Mouse (Mus musculus) olfactory bulb, adult 2 months (tissue): ENCODE results near the gene Wfdc12. TPM values are rescaled to one million over a fixed set of nuclear protein-coding genes. Genes with fewer than 3 reads are reported as not detected.
"Not testable (repeated sequence)": the region's sequence is repeated elsewhere in the genome, so short reads cannot be mapped to it uniquely, and the experiment has no call there.

ENCODE experiments used
- H3K27ac ChIP-seq: fragments of 200-500 bp; 2 replicates; pipeline ENCODE4 v1.5.1; 2012; ENCODE audit warnings: low read depth, low read length; ENCODE audit not compliant: insufficient read depth
- H3K4me1 ChIP-seq: fragments of 200-500 bp; 2 replicates; pipeline ENCODE4 v1.6.1; 2012; ENCODE audit warnings: low read length; ENCODE audit not compliant: control insufficient read depth, insufficient read depth
- H3K4me3 ChIP-seq: fragments of 200-500 bp; 2 replicates; pipeline ENCODE4 v1.5.1; 2012; ENCODE audit warnings: mild to moderate bottlenecking, low read depth, low read length, moderate library complexity; ENCODE audit not compliant: insufficient read depth
- CTCF ChIP-seq: fragments of 200-500 bp; IDR thresholded peaks from 2 replicates; pipeline ENCODE4 v1.5.1; 2012; ENCODE audit warnings: low read depth, mild to moderate bottlenecking, low read length, moderate library complexity; ENCODE audit not compliant: insufficient read depth
- POLR2A ChIP-seq: fragments of 200-500 bp; IDR thresholded peaks from 2 replicates; pipeline ENCODE4 v1.6.1; 2012; ENCODE audit warnings: mild to moderate bottlenecking, low read depth, low read length, moderate library complexity; ENCODE audit not compliant: insufficient read depth
- WGBS: fragments of 180-500 bp; shearing (Covaris S2); methylation state at CpG from one replicate; pipeline ENCODE4 v1.1.7; 2018; 5-methylcytosine and 5-hydroxymethylcytosine counted together
- polyA plus RNA-seq: library from polyadenylated mRNA; stranded (reverse); fragments of >200 nt; gene quantifications from 2 replicates; pipeline ENCODE4 v1.2.4, GENCODE M21; 2012; ENCODE audit warnings: low replicate concordance; ENCODE audit not compliant: missing spikeins, insufficient read depth, insufficient read length

The Wfdc12 gene
- polyA plus RNA-seq: not detected in 2 replicates

GRCm38 (mm10) chr2:164190576-164190975 lies at the start of gene Wfdc12:
Gene Wfdc12 (minus strand): TSS chr2:164190608.
- 77% methylated on average over 6 of the region's 6 CpGs for WGBS
- TF ChIP-seq POLR2A (no peak), CTCF (no peak)
- no peak within 1 kb of the TSS for H3K27ac ChIP-seq
- no peaks in the 10 kb centered on the region for H3K4me1 ChIP-seq
- H3K4me3 ChIP-seq: no peak within 1 kb of the TSS

GRCm38 (mm10) chr2:164238366-164238765 lies 48.0 kb upstream of the Wfdc12 start, which contains the start of gene Svs2:
Gene Svs2 (minus strand): TSS chr2:164238466.
- Histone ChIP-seq H3K4me3 (no peak within 1 kb of the TSS), H3K27ac (no peak within 1 kb of the TSS), H3K4me1 (no peaks in the 10 kb centered on the region)
- TF ChIP-seq POLR2A (no peak), CTCF (no peak)
- WGBS: 90% methylated on average over 3 of the region's 3 CpGs

GRCm38 (mm10) chr2:164232671-164233070 lies 42.3 kb upstream of the Wfdc12 start:
- H3K4me3 ChIP-seq: no peak overlapping the region
- 92% methylated on average over 8 of the region's 8 CpGs for WGBS

GRCm38 (mm10) chr2:164228361-164229070 lies 38.1 kb upstream of the Wfdc12 start:
- Histone ChIP-seq H3K4me1 (no peaks in the 10 kb centered on the region), H3K4me3 (no peak overlapping the region), H3K27ac (no peak overlapping the region)
- no peak for TF ChIP-seq CTCF
- no peak for TF ChIP-seq POLR2A
- 70% methylated on average over 8 of the region's 8 CpGs for WGBS

More at GRCm38 (mm10) chr2:164232671-164233070, 42.3 kb upstream of the Wfdc12 start:
- no peak overlapping the region for H3K27ac ChIP-seq
- TF ChIP-seq POLR2A (no peak), CTCF (no peak)
- H3K4me1 ChIP-seq: no peaks in the 10 kb centered on the region

GRCm38 (mm10) chr2:164221522-164221921 lies 31.1 kb upstream of the Wfdc12 start, which contains the start of gene Wfdc15b:
Gene Wfdc15b (minus strand): TSS chr2:164221660.
- WGBS: 80% methylated on average over 11 of the region's 11 CpGs
- Histone ChIP-seq H3K27ac (no peak within 1 kb of the TSS), H3K4me1 (no peaks in the 10 kb centered on the region), H3K4me3 (no peak within 1 kb of the TSS)
- TF ChIP-seq POLR2A (no peak), CTCF (no peak)

- Histone ChIP-seq H3K4me1 (no peaks in the 10 kb centered on the region), H3K27ac (no peak overlapping the region), H3K4me3 (no peak overlapping the region)
- TF ChIP-seq CTCF: no peak
- TF ChIP-seq POLR2A: no peak
- WGBS: 91% methylated on average over 9 of the region's 9 CpGs
Measured at GRCm38 (mm10) chr2:164219295-164219694, 28.9 kb upstream of the Wfdc12 start.

GRCm38 (mm10) chr2:164212711-164213110 lies 22.3 kb upstream of the Wfdc12 start:
- Histone ChIP-seq H3K4me1 (no peaks in the 10 kb centered on the region), H3K27ac (no peak overlapping the region), H3K4me3 (no peak overlapping the region)
- 80% methylated on average over 5 of the region's 5 CpGs for WGBS
- TF ChIP-seq CTCF (no peak), POLR2A (no peak)

GRCm38 (mm10) chr2:164210892-164211291 lies 20.5 kb upstream of the Wfdc12 start:
- H3K27ac ChIP-seq: no peak overlapping the region
- no peak overlapping the region for H3K4me3 ChIP-seq
- 72% methylated on average over 4 of the region's 4 CpGs for WGBS
- no peak for TF ChIP-seq CTCF
- no peaks in the 10 kb centered on the region for H3K4me1 ChIP-seq

GRCm38 (mm10) chr2:164206676-164207075 lies 16.3 kb upstream of the Wfdc12 start:
- WGBS: 84% methylated on average over 4 of the region's 4 CpGs
- TF ChIP-seq POLR2A: no peak
- TF ChIP-seq CTCF: no peak
- Histone ChIP-seq H3K27ac (no peak overlapping the region), H3K4me3 (no peak overlapping the region), H3K4me1 (no peaks in the 10 kb centered on the region)

- not testable (repeated sequence) for H3K4me3 ChIP-seq, H3K4me1 ChIP-seq, H3K27ac ChIP-seq
- 92% methylated on average over 10 of the region's 10 CpGs for WGBS
Measured at GRCm38 (mm10) chr2:164206011-164206410, 15.6 kb upstream of the Wfdc12 start.
